Mouse (Mus musculus) layer of hippocampus, adult 2 months (tissue): ENCODE measurements around the gene Cyba. TPM values are rescaled to one million over a fixed set of nuclear protein-coding genes. Genes with fewer than 3 reads are reported as not detected.

Experiments
- DNase-seq, 2 experiments: peaks; one replicate each; pipeline ENCODE4 v3.0.0; 2022; ENCODE audit warnings: low spot score in 2 of 2
- H3K27ac ChIP-seq: fragments of 200-600 bp; 2 replicates; pipeline ENCODE4 v1.8.1; 2022
- H3K4me3 ChIP-seq: fragments of 200-600 bp; 2 replicates; pipeline ENCODE4 v1.8.1; 2022; ENCODE audit warnings: mild to moderate bottlenecking
- CTCF ChIP-seq: fragments of 200-600 bp; conservative IDR thresholded peaks from 2 replicates; pipeline ENCODE4 v1.8.1; 2022; ENCODE audit warnings: antibody characterized with exemption, mild to moderate bottlenecking, moderate library complexity
- total RNA-seq, 2 experiments: library from RNA; stranded (reverse); gene quantifications; 2 replicates each; pipeline ENCODE4 v1.2.3; 2021

Cyba gene
- total RNA-seq, 2 experiments from 2014 or later, result 10.0 to 10.7 TPM

DNA sequence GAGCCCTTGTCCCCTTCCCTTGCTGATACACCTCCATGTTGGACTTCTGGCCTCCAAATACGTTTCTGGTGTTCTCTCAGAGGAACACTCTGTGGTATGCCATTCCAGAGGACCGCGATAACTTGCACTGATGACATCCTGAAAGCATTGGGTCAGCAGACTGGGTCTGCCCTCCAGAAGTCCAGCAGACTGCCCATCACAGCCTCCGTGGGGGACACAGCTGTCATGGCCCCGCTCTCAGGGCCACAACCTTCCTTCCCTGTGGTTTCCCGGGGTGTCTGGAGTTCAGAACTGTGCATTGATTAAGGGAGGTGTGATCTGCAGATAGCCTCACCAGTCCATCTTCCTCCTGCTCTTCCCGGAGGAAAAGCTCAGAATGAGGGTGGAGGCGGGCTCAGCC, 29.8 kb upstream of the Cyba start:
- Histone ChIP-seq H3K4me3 (no peak overlapping the region), H3K27ac (no peak overlapping the region)
- no peak for DNase-seq
- TF ChIP-seq CTCF, result no peak

- DNase-seq, result peak in 1 of 2 experiments; percentile 70
- H3K27ac ChIP-seq, result no peak overlapping the region
- no peak for TF ChIP-seq CTCF
- H3K4me3 ChIP-seq, result no peak overlapping the region
Observed at GRCm38 (mm10) chr8:122461473-122462148, 28.9 kb upstream of the Cyba start.

GRCm38 (mm10) chr8:122460524-122461472, 28.1 kb upstream of the Cyba start, which contains the start of gene Snai3:
Gene Snai3, minus strand, starts transcription at chr8:122460733.
- Histone ChIP-seq H3K27ac (no peak within 1 kb of the TSS), H3K4me3 (peak within 1 kb of the TSS; percentile 46)
- DNase-seq, result no peak
- no peak; the same call in 1 of the 2 replicates for TF ChIP-seq CTCF

GRCm38 (mm10) chr8:122459990-122460389, 27.3 kb upstream of the Cyba start:
- no peak for DNase-seq
- Histone ChIP-seq H3K4me3 (peak overlapping the region; percentile 46; the same call in 1 of the 2 replicates), H3K27ac (no peak overlapping the region)

GRCm38 (mm10) chr8:122459218-122459900, 26.6 kb upstream of the Cyba start:
- Histone ChIP-seq H3K27ac (no peak overlapping the region), H3K4me3 (no peak overlapping the region)
- peak; percentile 71 for TF ChIP-seq CTCF
- no peak for DNase-seq

More at GRCm38 (mm10) chr8:122459990-122460389, 27.3 kb upstream of the Cyba start:
- no peak for TF ChIP-seq CTCF

GRCm38 (mm10) chr8:122457171-122457570, 24.4 kb upstream of the Cyba start:
- DNase-seq, result no peak
- TF ChIP-seq CTCF, result no peak

GRCm38 (mm10) chr8:122454409-122454808, 21.7 kb upstream of the Cyba start:
- no peak overlapping the region for H3K4me3 ChIP-seq
- TF ChIP-seq CTCF, result no peak
- DNase-seq, result no peak
- no peak overlapping the region for H3K27ac ChIP-seq

More at GRCm38 (mm10) chr8:122457171-122457570, 24.4 kb upstream of the Cyba start:
- Histone ChIP-seq H3K27ac (no peak overlapping the region), H3K4me3 (no peak overlapping the region)

DNA sequence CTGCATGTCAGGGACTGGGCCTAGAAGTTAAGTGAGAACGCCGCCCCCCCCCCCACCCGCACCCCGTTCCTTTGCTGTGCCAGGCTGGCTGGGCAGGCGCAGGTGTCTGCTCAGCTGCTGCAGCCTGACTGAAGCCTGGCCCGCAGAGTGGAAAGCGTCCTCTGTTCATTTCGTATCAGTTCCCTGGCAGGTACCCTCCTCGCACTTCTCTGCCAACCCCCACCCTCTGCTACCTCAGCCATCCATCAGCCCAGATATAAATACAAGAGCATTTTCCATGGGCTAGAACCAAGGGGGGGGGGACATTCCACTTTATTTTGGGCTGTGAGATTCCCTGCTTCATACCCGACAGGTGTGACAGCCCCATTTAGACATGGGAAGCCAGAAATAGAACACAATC, 19.4 kb upstream of the Cyba start:
- no peak overlapping the region for H3K27ac ChIP-seq
- TF ChIP-seq CTCF, result no peak
- DNase-seq, result no peak
- no peak overlapping the region for H3K4me3 ChIP-seq

DNA sequence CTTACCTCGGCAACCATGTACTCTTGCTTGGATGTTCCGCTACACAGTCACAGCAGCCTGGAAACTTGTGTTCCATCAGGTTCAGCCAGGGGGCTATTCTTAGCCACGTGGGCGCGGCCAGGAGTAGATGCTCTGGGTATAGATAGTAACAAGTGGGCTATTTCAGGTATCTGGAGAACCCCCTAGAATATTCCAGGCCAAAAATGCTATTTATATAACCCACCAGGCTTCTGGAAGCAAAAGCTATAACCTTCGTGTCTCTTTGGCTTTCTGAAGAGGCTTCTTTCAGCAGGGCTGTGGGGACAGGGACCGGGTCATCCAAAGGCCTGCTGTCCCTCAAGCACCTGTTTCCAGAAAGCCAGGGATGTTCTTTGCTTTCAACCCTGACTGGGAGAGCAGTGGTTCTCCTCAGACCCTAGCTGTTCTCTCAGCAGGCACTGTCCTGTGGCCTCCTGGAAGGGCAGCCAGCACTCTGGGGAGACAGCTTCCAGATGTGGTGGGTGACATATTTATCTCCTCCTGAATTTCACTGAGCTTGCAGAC, 18.5 kb upstream of the Cyba start:
- no peak overlapping the region for H3K27ac ChIP-seq
- DNase-seq, result no peak
- no peak for TF ChIP-seq CTCF
- no peak overlapping the region for H3K4me3 ChIP-seq

GRCm38 (mm10) chr8:122445203-122445602, 12.5 kb upstream of the Cyba start:
- H3K27ac ChIP-seq, result peak overlapping the region; percentile 96; the same call in 1 of the 2 replicates
- no peak overlapping the region for H3K4me3 ChIP-seq

GRCm38 (mm10) chr8:122444058-122444748, 11.5 kb upstream of the Cyba start:
- H3K27ac ChIP-seq, result peak overlapping the region; percentile 96
- H3K4me3 ChIP-seq, result peak overlapping the region; percentile 75
- DNase-seq, result peak; percentile 81 to 91
- no peak for TF ChIP-seq CTCF

More at GRCm38 (mm10) chr8:122445203-122445602, 12.5 kb upstream of the Cyba start:
- DNase-seq, result no peak
- peak; percentile 41 for TF ChIP-seq CTCF
